15 mouse cellular contexts compared by ENCODE assay signal in genomic region chr14:105219525-105220376, GRCm38 (mm10). TPM values are rescaled to one million over a fixed set of nuclear protein-coding genes. Genes with fewer than 3 reads are reported as not detected.
A peak's percentile ranks its signal among the peaks of the same experiment; 100 is the strongest.
DNase-seq lines count a peak whose midpoint lies in the region; ATAC-seq lines count a peak whose summit lies in the region.
"Had no signal": no experiment of that assay in that cellular context is flagged by ENCODE, and none has a peak within 500 bp of the region (broad histone marks: within the 10 kb centered on the region; RNA-seq: fewer than 3 reads in every experiment).

No protein-coding gene starts in this region.

- DNase-seq in frontal cortex, postnatal 36 days (ENCODE audit: low spot score in 2 of 2) = no peak
- DNase-seq in layer of hippocampus, adult 9-11 months = peak; percentile 13
- DNase-seq in layer of hippocampus, postnatal 10 days (ENCODE audit: low spot score in 2 of 2) = no peak
- DNase-seq in brain, adult 2 months (ENCODE audit: low read depth, low spot score) = peak; percentile 50
- DNase-seq in lung, postnatal 10 days = peak; percentile 45
- no peak for DNase-seq in thymus, postnatal 14 days
- DNase-seq: cerebellum, adult 8-10 months; gastrocnemius, adult 2 months; heart, adult 11 months; kidney, adult 8-10 months; retina, postnatal 1 day; thymus, postnatal 25 days had no signal

- peak; percentile 23; the same call in 1 of the 2 replicates for ATAC-seq in frontal cortex, adult (ENCODE audit: low TSS enrichment)
- ATAC-seq: activated CD4-positive, CD25-positive, alpha-beta regulatory T cell, adult 4 months; hindbrain, embryonic 16.5 days had no signal

RNA-seq across cellular contexts. Expression of gene Ndfip2, which starts 38.6 kb away (rescaled TPM):
- total RNA-seq in layer of hippocampus, postnatal 10 days (2021) = 10 to 100 TPM; 75.8 to 89.5 TPM

RNA-seq across cellular contexts. Expression of gene Rbm26, which starts 42.6 kb away (rescaled TPM):
- 10 to 100 TPM; 69.0 to 71.9 TPM for total RNA-seq in layer of hippocampus, postnatal 10 days (2021)

Comparison
In these comparisons a context has a peak if more than half of its experiments do, and no peak if none do; other contexts are left out.
1. DNase-seq: peak in layer of hippocampus, adult 9-11 months (single experiment), brain, adult 2 months (single experiment) and lung, postnatal 10 days (single experiment); none in frontal cortex, postnatal 36 days (0 of 2), layer of hippocampus, postnatal 10 days (0 of 2) and thymus, postnatal 14 days (single experiment).